Mouse (Mus musculus) urinary bladder, postnatal 14 days (tissue): Measurements from ENCODE around the gene Slc43a2.

Experiments
- DNase-seq: peaks from one replicate; pipeline ENCODE4 v3.0.0; 2021; ENCODE audit warnings: low spot score

Slc43a2 gene

GRCm38 (mm10) chr11:75610021-75610420, 78.5 kb downstream of the Slc43a2 start:
- DNase-seq: no peak

DNA sequence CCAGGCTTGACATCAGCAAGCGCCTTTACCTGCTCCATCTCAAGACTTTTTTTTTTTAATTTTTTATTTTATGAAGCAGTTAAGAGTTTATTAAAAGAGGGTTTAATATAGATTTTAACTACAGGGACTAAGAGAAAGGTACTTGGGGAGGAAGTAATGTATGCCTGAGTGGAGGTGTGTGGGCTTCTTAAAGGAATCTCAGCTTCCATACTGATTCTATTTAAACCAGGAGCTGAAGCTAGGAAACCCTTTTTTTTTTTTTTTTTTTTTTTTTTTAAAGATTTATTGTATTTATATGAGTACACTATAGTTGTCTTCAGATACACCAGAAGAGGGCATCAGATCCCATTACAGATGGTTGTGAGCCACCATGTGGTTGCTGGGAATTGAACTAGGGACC, 83.3 kb downstream of the Slc43a2 start:
- DNase-seq: no peak

DNA sequence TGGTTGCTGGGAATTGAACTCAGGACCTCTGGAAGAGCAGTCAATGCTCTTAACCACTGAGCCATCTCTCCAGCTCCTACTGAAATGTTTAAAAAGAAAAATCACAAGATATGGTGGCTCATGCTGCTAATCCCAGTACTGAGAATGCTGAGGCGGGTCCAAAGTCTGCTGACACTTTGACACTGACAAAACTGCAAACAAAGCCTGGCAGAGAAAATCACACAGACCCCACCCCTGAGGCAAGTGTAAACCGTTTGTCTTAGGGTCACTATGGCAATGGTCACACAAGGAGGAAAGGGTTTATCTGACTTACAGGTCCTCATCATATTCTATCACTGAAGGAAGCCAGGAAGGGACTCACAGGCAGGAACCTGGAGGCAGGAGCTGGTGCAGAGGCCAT, 84.1 kb downstream of the Slc43a2 start:
- no peak for DNase-seq

DNA sequence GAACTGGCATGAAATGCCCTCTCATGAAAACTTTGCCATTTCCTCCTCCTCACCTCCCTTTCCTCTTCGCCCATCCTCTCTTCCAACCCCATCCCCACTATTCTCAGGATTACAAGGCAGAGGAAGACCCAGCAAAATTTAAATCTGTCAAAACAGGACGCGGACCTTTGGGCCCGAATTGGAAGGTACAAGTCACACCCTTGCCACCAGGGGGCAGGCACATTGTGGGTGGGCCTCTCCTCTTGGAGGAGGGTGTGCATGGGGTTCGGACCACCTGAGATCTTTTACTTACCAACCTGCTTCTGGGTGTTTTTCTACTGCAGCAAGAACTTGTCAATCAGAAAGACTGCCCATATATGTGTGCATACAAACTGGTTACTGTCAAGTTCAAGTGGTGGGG, 87.6 kb downstream of the Slc43a2 start:
- DNase-seq: no peak

GRCm38 (mm10) chr11:75620136-75620780, 88.8 kb downstream of the Slc43a2 start:
- peak; percentile 52 for DNase-seq

DNA sequence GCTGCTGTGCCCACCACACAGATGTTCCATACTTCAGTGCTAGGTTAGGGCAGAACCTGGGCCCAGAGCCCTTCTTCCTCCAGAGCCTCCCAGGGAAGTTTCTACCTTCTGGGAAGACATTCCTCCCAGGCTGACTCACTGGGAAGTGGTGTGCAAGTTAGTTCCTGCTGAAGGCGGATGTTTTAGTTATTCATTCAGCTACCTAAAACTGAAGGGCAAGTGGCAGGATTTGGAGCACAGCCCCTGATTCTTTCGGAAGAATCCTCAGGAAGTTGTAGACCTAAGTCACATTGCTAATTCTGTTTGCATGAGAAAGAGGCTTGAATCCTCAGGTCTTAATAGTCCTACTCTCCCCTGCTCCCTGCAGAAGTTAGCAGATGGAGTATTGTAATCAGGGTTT, 89.9 kb downstream of the Slc43a2 start:
- no peak for DNase-seq

GRCm38 (mm10) chr11:75622588-75623329, 91.3 kb downstream of the Slc43a2 start:
- no peak for DNase-seq

GRCm38 (mm10) chr11:75624102-75624554, 92.6 kb downstream of the Slc43a2 start:
- DNase-seq: no peak

DNA sequence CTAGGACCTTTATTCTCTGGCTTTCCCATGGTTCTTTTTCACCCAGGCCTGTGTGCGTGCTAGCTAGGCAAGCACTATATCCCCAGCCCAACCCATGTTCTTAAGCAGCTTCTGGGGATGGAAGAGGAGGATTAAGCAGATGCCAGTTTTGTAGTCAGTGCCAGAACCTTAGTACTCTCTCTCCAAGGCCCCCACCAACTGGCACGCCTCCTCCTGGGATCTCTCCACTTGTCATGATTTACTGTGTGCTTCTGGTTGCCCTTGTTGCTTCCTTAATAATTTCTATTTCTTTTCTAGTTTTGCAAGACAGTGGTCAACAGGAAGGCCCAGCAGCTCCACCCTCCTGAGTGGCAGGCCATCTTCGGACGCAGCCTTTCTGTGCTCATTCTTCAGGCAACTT, 94.3 kb downstream of the Slc43a2 start:
- DNase-seq: no peak
